Mouse (Mus musculus): ENCODE results near the gene Wwox. TPM values are rescaled to one million over a fixed set of nuclear protein-coding genes. Genes with fewer than 3 reads are reported as not detected.

The Wwox gene
- polyA plus RNA-seq, 1 experiment, result 13.5 TPM

DNA sequence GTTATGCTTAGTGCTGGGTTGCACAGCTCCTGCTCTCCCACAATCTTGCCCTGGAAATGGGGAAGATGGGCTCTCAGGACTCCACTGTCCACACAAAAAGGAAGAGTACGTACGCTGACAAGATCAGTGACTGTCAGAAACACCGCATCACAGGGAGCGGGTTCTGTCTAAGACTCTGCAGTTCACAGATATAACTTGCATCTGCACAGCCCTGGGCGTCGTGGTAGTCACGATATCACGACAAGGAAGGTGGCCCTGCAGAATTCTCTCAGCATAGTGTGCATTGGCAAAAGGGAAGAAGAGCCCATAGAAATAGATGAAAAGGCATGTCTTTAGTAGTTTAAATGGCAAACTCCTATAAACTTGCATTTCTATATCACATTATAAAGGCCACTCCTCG is 339.5 kb downstream of the Wwox start:
- no peak for TF ChIP-seq POLR2A (IDR thresholded peaks at IDR 0.05; ENCODE audit: borderline replicate concordance, control insufficient read depth, low read depth, low read length)
- no peak for TF ChIP-seq CTCF (IDR thresholded peaks at IDR 0.05; ENCODE audit: control insufficient read depth, insufficient read depth, low read length)
- Histone ChIP-seq H3K4me3 (replicated peaks; ENCODE audit: control insufficient read depth, low read depth, low read length) (no peak overlapping the region), H3K4me1 (ENCODE audit: control insufficient read depth, insufficient read depth, low read length) (no peaks in the 10 kb centered on the region), H3K27ac (ENCODE audit: control insufficient read depth, insufficient read depth, low read depth, low read length, poor library complexity) (no peak overlapping the region)
- 80% methylated on average over 9 of the region's 9 CpGs for WGBS

GRCm38 (mm10) chr8:114783321-114783720 is 343.9 kb downstream of the Wwox start:
- TF ChIP-seq CTCF (IDR thresholded peaks at IDR 0.05; ENCODE audit: control insufficient read depth, insufficient read depth, low read length) (no peak), POLR2A (IDR thresholded peaks at IDR 0.05; ENCODE audit: borderline replicate concordance, control insufficient read depth, low read depth, low read length) (no peak)
- no peak overlapping the region for H3K4me3 ChIP-seq (replicated peaks; ENCODE audit: control insufficient read depth, low read depth, low read length)
- no peaks in the 10 kb centered on the region for H3K4me1 ChIP-seq (ENCODE audit: control insufficient read depth, insufficient read depth, low read length)
- WGBS, result 87% methylated on average over 8 of the region's 8 CpGs
- H3K27ac ChIP-seq (ENCODE audit: control insufficient read depth, insufficient read depth, low read depth, low read length, poor library complexity), result no peak overlapping the region

DNA sequence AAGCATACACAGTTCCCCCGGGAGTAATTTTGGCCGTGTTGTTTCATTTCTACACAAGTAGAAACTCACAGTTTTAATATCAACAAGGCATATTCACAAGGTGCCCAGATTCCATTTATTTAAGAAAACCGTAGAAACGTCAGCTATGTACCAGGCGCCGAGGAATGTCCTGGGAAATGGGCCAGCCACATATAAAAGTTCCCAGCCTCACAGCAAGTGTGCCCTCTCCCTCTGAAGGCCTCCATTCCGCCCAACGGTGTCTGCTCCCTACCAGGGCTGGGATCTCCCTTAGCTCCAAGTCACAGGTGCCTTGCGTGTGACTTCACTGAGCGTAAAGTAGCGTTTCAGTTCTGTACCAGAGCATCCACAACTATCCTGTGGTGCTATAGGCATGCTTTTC is 346.4 kb downstream of the Wwox start:
- Histone ChIP-seq H3K27ac (ENCODE audit: control insufficient read depth, insufficient read depth, low read depth, low read length, poor library complexity) (no peak overlapping the region), H3K4me1 (ENCODE audit: control insufficient read depth, insufficient read depth, low read length) (no peaks in the 10 kb centered on the region), H3K4me3 (replicated peaks; ENCODE audit: control insufficient read depth, low read depth, low read length) (no peak overlapping the region)
- 89% methylated on average over 11 of the region's 11 CpGs for WGBS
- TF ChIP-seq POLR2A (IDR thresholded peaks at IDR 0.05; ENCODE audit: borderline replicate concordance, control insufficient read depth, low read depth, low read length), result no peak
- TF ChIP-seq CTCF (IDR thresholded peaks at IDR 0.05; ENCODE audit: control insufficient read depth, insufficient read depth, low read length), result no peak

DNA sequence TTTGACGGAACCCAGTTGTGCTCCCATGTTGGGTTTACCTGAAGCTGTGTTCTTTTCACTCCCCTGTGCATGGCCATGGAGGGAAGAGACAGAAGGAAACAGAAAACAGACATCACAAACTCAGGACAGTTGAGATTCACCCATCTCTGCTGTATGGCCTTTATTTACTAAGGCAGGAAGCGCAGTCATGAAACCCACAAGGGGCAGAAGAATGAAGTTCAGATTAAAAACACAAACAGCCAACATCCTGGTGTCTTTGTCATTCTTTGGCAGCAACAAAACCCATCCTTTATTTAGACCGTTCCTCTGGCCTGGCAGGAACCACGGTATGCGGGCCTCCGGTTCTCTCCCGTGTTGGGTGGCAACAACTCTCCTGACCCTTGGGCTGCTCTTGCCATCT is 350.2 kb downstream of the Wwox start:
- no peak overlapping the region for H3K4me3 ChIP-seq (replicated peaks; ENCODE audit: control insufficient read depth, low read depth, low read length)
- 82% methylated on average over 7 of the region's 7 CpGs for WGBS
- no peak for TF ChIP-seq POLR2A (IDR thresholded peaks at IDR 0.05; ENCODE audit: borderline replicate concordance, control insufficient read depth, low read depth, low read length)
- TF ChIP-seq CTCF (IDR thresholded peaks at IDR 0.05; ENCODE audit: control insufficient read depth, insufficient read depth, low read length), result no peak
- no peaks in the 10 kb centered on the region for H3K4me1 ChIP-seq (ENCODE audit: control insufficient read depth, insufficient read depth, low read length)
- no peak overlapping the region for H3K27ac ChIP-seq (ENCODE audit: control insufficient read depth, insufficient read depth, low read depth, low read length, poor library complexity)

DNA sequence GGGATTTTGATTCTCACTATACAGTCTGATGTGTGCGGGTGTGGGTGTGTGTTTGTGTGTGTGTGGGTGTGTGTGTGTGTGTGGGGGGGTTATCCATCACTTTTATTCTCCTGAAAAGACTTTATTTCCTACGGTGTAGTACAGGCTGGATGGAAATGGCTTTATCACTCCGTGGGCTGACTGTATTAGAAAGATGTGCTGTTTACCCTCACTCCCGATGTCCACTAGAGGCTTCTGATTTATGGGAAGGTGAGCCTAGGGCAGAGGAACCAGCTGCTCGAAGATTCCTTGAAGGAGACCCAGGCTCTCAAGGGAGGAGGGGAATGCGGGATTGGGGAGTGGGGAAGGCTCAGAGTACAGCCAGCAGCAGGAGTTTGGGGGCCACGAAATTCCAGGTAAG is 351.3 kb downstream of the Wwox start:
- 77% methylated on average over 7 of the region's 7 CpGs for WGBS
- no peak overlapping the region for H3K27ac ChIP-seq (ENCODE audit: control insufficient read depth, insufficient read depth, low read depth, low read length, poor library complexity)
- no peaks in the 10 kb centered on the region for H3K4me1 ChIP-seq (ENCODE audit: control insufficient read depth, insufficient read depth, low read length)
- no peak for TF ChIP-seq CTCF (IDR thresholded peaks at IDR 0.05; ENCODE audit: control insufficient read depth, insufficient read depth, low read length)
- H3K4me3 ChIP-seq (replicated peaks; ENCODE audit: control insufficient read depth, low read depth, low read length), result no peak overlapping the region

- Histone ChIP-seq H3K4me1 (ENCODE audit: control insufficient read depth, insufficient read depth, low read length) (no peaks in the 10 kb centered on the region), H3K27ac (ENCODE audit: control insufficient read depth, insufficient read depth, low read depth, low read length, poor library complexity) (no peak overlapping the region), H3K4me3 (replicated peaks; ENCODE audit: control insufficient read depth, low read depth, low read length) (no peak overlapping the region)
- 88% methylated on average over 9 of the region's 9 CpGs for WGBS
- no peak for TF ChIP-seq CTCF (IDR thresholded peaks at IDR 0.05; ENCODE audit: control insufficient read depth, insufficient read depth, low read length)
- no peak for TF ChIP-seq POLR2A (IDR thresholded peaks at IDR 0.05; ENCODE audit: borderline replicate concordance, control insufficient read depth, low read depth, low read length)
Measured at GRCm38 (mm10) chr8:114793682-114794081, 354.2 kb downstream of the Wwox start.

DNA sequence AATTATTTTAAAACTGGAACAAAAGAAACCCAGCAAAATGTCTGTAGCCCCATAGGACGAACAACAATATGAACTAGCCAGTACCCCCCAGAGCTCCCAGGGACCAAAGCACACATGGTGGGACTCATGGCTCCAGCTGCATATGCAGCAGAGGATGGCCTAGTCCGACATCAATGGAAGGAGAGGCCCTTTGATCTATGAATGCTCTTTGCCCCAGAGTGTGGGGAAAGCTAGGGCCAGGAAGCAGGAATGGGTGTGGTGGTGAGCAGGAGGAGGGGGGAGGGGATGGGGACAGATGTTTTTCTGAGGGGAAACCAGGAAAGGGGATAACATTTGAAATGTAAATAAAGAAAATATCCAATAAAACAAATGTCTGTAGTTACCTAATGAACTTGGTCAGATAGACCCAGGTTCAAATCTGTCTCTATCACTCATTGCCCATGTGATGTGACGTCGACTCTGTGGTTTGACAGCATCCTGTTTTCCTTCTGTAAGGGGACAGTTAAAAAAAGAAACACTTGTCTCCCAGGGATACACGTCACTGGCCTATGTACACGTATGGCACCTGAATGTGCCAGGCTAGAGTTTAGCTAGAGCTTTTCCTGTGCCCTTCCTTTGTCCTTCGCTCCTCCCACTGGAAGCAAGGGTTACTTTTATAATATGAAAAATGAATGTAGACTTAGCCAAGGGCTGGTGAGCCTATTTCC is 362.1 kb downstream of the Wwox start:
- TF ChIP-seq CTCF (IDR thresholded peaks at IDR 0.05; ENCODE audit: control insufficient read depth, insufficient read depth, low read length), result no peak
- no peak for TF ChIP-seq POLR2A (IDR thresholded peaks at IDR 0.05; ENCODE audit: borderline replicate concordance, control insufficient read depth, low read depth, low read length)
- Histone ChIP-seq H3K4me3 (replicated peaks; ENCODE audit: control insufficient read depth, low read depth, low read length) (no peak overlapping the region), H3K4me1 (ENCODE audit: control insufficient read depth, insufficient read depth, low read length) (peaks cover 2% of the 10 kb centered on the region; the same call in 1 of the 2 replicates), H3K27ac (ENCODE audit: control insufficient read depth, insufficient read depth, low read depth, low read length, poor library complexity) (no peak overlapping the region)
- 34% methylated on average over 7 of the region's 7 CpGs for WGBS

DNA sequence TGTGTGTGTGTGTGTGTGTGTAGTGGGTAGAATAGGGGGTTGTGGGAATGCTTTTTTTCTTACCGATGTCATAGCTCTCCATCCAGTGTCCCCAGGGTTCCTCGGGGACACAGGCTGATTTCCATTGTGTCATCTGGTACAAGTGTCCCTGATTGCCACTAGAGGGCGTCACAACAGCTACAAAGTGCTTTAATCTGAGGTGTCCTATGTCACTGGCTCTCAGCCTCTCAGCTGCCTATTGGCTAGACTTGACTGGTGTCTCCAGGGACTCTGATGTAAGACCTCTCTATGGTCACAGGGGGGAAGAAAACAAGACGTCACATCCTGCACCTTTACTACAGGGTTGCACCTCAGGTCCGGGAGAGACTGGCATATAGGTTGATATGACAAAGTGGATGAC is 363.7 kb downstream of the Wwox start:
- no peak overlapping the region for H3K27ac ChIP-seq (ENCODE audit: control insufficient read depth, insufficient read depth, low read depth, low read length, poor library complexity)
- TF ChIP-seq CTCF (IDR thresholded peaks at IDR 0.05; ENCODE audit: control insufficient read depth, insufficient read depth, low read length) (peak; percentile 25; the same call in 1 of the 2 replicates), POLR2A (IDR thresholded peaks at IDR 0.05; ENCODE audit: borderline replicate concordance, control insufficient read depth, low read depth, low read length) (no peak)
- WGBS, result 42% methylated on average over 5 of the region's 5 CpGs
- H3K4me3 ChIP-seq (replicated peaks; ENCODE audit: control insufficient read depth, low read depth, low read length), result no peak overlapping the region
- H3K4me1 ChIP-seq (ENCODE audit: control insufficient read depth, insufficient read depth, low read length), result peaks cover 2% of the 10 kb centered on the region; the same call in 1 of the 2 replicates
